Mouse (Mus musculus): Measurements from ENCODE around the gene Dcn. TPM values are rescaled to one million over a fixed set of nuclear protein-coding genes. Genes with fewer than 3 reads are reported as not detected.

The Dcn gene
- polyA plus RNA-seq, 3 experiments from 2014 or later, result not detected

- ATAC-seq, result no peak
These were observed 85.8 kb downstream of the Dcn start, which contains the start of gene Lum for GRCm38 (mm10) chr10:97564957-97565856. Gene Lum, plus strand, starts transcription at chr10:97565128.

GRCm38 (mm10) chr10:97567489-97568135 is 88.2 kb downstream of the Dcn start:
- ATAC-seq, result no peak

Other genes with a start within 250 kb of the Dcn start
- gene Lum, start 85.5 kb downstream of the Dcn start, polyA plus RNA-seq (2017; shearing (Covaris generic)), result not detected
- gene Kera, start 127.3 kb downstream of the Dcn start, polyA plus RNA-seq (2017; shearing (Covaris generic)), result not detected
- gene Epyc, start 164.5 kb downstream of the Dcn start, polyA plus RNA-seq (2017; shearing (Covaris generic)), result not detected
- not detected for gene Ccer1, start 213.4 kb downstream of the Dcn start, polyA plus RNA-seq (2017; shearing (Covaris generic))
- gene C030005K15Rik, start 247.1 kb downstream of the Dcn start, polyA plus RNA-seq (2017; shearing (Covaris generic)), result not detected

Data from inflammation-experienced regulatory T-cells, adult 6 months (primary cell).